Mouse (Mus musculus) G1E (cell line): ENCODE measurements around the gene Mrps2.

Experiments
- CTCF ChIP-seq: IDR thresholded peaks from 2 replicates; pipeline ENCODE4 v1.5.1; 2012; ENCODE audit warnings: low read depth, low read length, inconsistent platforms, mixed read lengths
- GATA1 ChIP-seq: IDR thresholded peaks from 2 replicates; pipeline ENCODE4 v1.6.1; 2012; ENCODE audit warnings: borderline replicate concordance, low read length, inconsistent platforms, mixed read lengths
- GATA2 ChIP-seq: IDR thresholded peaks from 2 replicates; pipeline ENCODE4 v1.6.1; 2012; ENCODE audit warnings: low read depth, low read length, inconsistent platforms, borderline replicate concordance

DNA sequence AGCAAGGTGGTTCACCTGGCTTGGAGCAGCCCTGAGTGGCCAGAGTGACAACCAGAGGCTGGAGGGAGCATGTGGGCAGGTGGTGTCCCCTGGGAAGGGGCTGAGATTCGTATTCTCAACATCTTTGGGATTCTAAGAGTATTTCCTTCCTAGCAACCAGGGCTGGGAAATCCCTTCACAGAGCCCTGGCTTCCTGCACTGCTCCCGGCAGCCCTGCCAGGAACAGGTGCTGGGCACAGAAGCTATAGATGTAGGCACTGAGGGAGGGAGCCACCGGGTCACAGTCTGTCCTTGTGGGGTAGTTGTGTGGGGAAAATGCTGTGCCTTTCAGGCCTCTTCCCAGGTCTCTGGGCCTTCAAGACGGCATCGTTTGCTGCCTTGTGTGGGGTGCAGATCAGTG is 52.7 kb downstream of the Mrps2 start:
- TF ChIP-seq CTCF (no peak), GATA1 (no peak), GATA2 (no peak)
